Mouse (Mus musculus): ENCODE data around the gene Grasp.

The Grasp gene

DNA sequence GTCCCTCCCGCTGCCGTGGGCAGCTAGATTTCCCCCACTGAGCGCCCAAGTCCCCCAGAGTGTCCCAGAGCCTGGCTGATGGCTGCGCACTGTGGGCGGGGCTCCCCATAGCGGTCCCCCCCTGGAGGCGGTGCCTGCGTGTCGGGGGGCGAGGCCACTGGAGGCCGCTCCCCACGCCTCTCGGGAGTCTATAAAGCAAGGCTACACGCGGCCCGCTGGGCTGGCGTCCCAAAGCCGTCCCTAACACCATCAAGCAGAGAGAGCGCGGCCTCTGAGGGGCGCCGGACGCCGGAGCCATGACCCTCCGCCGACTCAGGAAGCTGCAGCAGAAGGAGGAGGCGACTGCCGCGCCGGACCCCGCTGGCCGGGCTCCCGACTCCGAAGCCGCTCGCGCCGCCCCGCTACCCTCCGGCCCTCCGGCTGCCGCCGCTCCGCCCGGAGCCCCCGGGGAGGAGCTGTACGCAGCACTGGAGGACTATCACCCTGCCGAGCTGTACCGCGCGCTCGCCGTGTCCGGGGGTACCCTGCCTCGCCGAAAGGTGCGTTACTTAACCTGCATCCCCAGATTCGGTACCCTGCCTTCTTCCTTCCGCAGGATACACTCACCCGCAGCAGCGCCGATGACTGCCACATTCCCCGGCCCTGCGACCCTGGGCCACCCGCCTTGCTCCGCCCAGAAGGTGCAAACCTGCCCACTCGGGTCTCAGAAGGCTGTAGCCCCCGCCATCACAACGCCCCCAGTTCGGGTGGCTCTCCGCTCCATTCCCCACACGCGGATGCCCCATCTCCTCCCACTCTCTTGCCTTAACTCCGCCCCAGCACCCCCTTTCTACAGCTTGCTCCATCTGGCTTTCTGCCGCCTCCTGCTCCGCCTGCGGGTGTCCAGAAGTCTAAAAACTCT, at the start of gene Grasp:
Gene Grasp (plus strand): TSS at position 183 of the 901 bp plus-strand sequence.
- peak; percentile 90 for DNase-seq (ENCODE audit: low read depth, low spot score)

DNA sequence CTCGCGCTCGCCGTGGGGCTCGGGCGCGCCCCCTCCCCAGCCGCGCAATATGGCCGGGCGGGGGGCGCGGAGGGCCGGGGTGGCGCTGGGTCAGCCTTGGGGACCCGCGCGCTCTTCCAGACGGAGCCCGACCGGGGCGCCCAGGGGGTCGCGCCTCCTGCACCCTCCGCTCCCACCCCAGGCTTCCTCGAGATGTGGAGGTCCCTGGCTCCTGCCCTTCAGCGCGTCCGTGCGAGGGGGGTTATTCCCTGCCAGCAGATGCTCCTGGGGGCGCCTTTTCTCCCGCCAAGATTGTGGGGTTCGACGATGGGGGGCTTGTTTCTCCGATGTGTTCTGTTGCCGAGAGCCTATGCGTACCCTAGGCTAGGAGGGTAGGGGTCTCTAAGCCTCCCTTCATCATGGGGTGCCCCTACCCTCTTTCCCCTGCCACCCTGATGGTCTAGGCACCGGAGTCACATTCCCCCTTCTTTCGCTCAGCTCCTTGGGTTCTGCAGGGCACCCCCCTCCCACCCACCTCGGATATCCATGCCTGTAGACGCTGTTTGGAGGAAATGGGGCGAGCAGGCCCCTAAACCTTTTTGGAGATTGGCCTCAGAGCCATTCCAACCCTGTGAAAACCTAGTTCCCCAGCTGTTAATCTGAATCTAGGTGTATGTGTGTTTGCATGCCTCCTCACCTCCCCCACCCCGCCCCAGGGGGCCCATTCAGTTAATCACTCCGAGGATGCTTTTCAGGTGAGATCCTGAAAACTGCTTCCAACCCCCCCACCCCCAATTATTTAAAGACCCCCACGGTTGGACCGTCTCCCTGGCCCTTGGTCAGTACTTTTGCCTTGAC, 49.5 kb upstream of the Grasp start:
- DNase-seq (ENCODE audit: low read depth, low spot score): peak; percentile 37

DNA sequence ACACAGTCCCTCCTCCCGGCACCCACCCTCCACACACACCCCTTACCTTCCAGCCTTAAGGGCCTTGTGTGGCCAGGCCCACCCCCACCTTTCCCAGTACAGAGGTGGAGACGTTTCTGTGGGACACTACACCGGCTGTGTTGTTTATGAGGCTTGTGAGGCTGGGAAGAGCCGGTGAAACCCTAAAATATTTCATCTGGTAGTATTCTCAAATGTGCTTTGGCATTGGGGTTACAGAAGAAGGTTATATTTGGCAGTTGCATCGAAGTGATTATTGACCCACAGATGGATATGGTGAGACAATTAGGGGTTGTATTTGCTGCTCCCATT, 48.9 kb upstream of the Grasp start:
- DNase-seq (ENCODE audit: low read depth, low spot score): no peak

DNA sequence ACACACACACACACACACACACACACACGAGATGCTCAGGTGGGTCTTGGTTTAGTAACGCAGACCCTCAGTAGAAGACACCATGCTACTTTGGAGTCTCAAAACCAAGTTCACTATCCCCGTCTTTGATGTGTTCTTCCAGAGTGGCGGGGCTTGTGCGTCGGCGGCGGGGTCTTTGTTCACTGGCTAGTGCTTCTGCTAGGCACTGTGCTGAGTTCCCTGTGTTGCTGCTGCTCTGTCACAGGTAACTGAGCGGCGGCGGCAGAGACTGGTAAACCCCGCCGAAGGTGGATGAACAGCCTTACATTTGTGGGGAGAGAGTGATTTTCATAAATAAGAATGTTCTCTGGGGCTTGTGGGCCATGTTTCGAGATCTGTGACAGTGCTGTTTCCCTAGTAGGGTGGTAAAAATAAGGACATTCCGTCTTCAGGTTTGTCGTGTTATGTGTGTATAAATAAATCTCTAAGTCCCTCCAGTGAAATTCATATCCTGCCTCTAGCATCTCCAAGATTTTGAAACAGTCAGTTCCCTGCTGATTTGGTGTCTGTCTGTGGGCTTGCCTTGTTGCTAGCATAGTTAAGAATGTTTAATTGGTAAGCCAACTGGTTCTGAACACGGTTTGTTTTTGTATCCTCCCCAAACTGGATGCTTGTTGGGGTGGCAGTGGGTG, 48.2 kb upstream of the Grasp start:
- peak; percentile 21 for DNase-seq (ENCODE audit: low read depth, low spot score)

- no peak for DNase-seq (ENCODE audit: low read depth, low spot score)
These were observed 47.7 kb upstream of the Grasp start for GRCm38 (mm10) chr15:101176284-101176680.

GRCm38 (mm10) chr15:101176795-101177691, 46.9 kb upstream of the Grasp start:
- DNase-seq (ENCODE audit: low read depth, low spot score): no peak

- DNase-seq (ENCODE audit: low read depth, low spot score): peak; percentile 62
These were observed 43.5 kb upstream of the Grasp start for GRCm38 (mm10) chr15:101180363-101181105.

DNA sequence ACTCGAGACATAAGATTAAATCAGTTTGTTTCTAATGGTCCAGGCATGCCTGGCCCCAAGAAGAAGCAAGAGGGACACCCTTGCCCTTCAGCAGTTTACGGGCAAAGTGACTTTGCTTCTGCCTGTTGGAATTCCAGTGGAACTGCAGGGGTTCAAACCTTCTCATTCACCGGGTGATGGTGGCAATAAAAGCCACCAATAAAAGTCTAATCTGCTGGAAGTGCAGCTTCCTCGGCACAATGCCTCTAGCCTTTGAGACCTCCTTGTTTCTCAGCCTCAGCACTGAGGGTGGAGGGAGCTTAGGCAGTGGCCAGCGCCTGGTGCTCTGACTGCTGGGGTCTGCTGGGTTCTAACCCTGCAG, 42.9 kb upstream of the Grasp start:
- DNase-seq (ENCODE audit: low read depth, low spot score): no peak

DNA sequence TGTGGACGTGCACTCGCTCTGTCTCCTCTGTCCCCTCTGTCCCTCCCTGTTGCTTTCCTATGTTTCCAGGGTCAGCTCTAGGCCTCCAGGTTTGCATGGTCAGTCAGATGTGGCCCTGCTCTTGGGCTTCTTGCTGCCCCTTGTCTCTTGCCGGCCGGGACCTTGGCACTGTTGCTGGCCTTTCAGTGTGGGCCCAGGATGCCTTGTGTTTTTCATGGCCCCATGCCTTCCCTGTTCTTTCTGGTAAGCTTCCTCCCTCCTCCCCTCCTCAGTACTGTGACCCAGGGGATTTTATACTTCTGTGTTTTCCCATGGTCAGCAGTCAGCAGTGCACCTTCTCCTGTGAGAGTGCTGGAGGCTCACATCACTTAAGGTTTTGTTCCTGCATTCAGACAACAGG, 42.5 kb upstream of the Grasp start:
- DNase-seq (ENCODE audit: low read depth, low spot score): no peak

- no peak for DNase-seq (ENCODE audit: low read depth, low spot score)
These were observed 41.3 kb upstream of the Grasp start for GRCm38 (mm10) chr15:101182676-101183075.

DNA sequence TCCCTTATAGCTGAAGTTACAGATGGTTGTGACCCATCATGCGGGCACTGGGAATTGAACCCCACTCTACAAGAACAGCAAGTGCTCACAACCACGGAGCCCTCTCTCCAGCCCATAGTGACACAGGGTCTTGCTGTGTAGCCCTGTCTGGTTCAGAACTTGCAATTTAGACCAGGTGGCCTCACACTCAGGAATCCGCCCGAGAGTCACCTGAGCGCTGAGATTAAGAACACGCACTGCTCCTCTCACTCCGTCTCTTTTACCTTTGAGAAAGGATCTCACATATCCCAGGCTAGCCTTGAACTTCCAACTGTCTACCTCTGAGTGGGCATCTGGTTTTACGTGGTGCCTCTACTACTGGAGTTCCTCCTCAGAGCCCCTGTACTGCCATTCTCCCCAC, 39.7 kb upstream of the Grasp start:
- no peak for DNase-seq (ENCODE audit: low read depth, low spot score)

GRCm38 (mm10) chr15:101185549-101185948, 38.4 kb upstream of the Grasp start:
- DNase-seq (ENCODE audit: low read depth, low spot score): no peak

GRCm38 (mm10) chr15:101187907-101188306, 36.1 kb upstream of the Grasp start:
- no peak for DNase-seq (ENCODE audit: low read depth, low spot score)

- DNase-seq (ENCODE audit: low read depth, low spot score): no peak
These were observed 33.8 kb upstream of the Grasp start for GRCm38 (mm10) chr15:101189981-101190761.

GRCm38 (mm10) chr15:101190762-101191150, 33.2 kb upstream of the Grasp start:
- peak; percentile 70 for DNase-seq (ENCODE audit: low read depth, low spot score)

DNA sequence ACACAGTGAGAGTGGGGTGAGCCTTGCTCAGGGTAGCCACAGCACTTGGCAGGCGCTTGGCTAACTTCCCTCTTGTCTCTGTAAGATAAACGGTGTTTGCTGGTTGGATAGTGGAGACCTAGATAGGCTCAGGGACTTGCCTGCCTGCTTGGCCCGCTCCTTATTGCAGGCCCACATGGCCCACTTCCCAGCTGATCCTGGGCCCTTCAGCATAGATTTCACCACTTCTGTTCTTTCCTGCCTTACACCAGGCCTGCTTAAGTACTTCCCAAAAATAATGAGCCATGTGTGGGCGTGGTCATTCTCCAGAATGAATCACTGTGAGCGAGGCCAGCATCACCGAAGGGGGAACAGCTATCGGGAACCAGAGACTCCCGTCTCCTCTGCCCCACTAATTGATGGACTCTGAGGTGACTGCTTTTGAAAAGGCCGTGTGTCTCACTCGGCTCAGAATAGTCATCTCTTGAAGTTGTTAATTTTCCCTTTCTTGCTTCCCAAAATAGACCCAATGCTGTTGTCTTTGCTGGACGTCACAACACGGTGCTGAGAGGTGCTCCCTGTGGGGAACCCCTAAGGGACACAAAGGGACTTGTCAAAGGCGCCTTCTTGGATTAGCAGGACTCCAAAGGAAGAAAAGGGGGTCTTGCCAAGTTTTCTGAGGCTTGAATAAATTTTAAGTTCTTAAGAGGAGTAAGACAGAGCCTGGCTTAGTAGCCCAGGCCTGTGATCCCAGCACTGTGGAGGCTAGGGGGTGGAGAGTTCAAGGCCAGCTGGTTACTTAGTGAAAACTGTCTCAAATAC, 32.3 kb upstream of the Grasp start:
- no peak for DNase-seq (ENCODE audit: low read depth, low spot score)

GRCm38 (mm10) chr15:101192260-101192640, 31.7 kb upstream of the Grasp start:
- DNase-seq (ENCODE audit: low read depth, low spot score): no peak

DNA sequence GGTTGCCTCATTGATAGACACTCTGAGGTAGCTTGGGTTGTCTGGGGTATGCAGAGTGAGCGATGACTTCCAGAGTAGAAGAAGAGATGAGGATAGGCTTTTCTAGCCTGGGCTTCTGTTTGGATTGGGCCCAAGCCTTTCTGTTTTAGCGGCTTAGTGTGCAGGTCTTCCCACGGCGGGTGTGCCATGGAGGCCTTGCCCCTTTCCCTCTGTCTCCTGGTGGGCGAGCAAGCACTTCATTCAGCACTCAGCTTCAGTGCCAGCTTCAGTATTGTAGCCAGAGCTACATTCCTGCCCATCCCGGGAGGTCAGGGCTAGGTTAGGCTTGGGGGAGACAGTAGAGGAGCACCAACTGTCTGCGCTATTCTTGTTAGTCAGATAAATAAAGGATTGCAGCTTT, 31.3 kb upstream of the Grasp start:
- DNase-seq (ENCODE audit: low read depth, low spot score): no peak

- no peak for DNase-seq (ENCODE audit: low read depth, low spot score)
These were observed 30.0 kb upstream of the Grasp start for GRCm38 (mm10) chr15:101193971-101194370.
